Mouse (Mus musculus) cerebellum, adult 9-10 months (tissue): ENCODE results near the gene Aspdh.

Experiments
- DNase-seq: peaks from one replicate; pipeline ENCODE4 v3.0.0; 2022

Aspdh gene

DNA sequence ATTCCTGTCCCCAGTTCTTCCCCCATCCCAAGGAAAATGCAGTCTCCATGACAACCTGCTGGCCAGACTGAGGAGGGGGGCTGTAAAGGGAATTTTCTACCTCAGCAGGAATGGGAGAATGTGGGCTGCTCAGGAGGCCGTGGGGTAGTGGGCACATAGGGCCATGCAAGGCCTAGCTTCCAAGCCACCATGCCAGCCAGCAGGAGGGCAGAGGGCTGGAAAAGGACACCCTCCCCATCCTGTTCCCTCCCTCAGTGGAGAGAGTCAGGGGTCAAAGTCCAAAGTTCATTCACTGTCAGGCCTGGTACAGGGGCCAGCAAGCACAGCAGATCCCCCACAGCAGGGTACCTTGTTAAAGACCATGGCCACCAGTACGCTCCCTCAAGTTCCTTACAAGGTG is at the start of gene Aspdh:
Gene Aspdh (plus strand): TSS at position 281 of the 400 bp plus-strand sequence.
- DNase-seq = peak; percentile 75

DNA sequence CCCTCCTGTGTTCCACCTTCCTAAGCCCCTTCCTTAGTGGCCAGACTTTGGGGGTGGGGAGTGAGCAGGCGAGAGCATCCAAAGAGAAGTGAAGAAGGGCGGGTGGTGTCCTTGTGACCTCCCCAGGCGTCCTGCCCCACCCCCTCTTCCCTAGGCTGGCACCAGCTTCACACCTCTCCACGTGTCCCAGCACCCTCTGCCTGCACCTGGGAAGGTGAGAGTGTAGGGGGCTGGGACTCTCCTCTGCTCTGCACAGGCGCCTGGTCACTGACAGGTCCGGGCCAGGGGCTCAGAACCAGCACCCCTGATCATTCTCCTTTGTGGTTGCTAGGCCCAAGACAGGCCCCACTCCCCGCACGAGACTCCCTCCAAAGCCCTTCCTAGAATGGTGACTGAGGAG is 37.5 kb upstream of the Aspdh start:
- peak; percentile 64 for DNase-seq

GRCm38 (mm10) chr7:44428171-44428950 is 36.8 kb upstream of the Aspdh start:
- DNase-seq = peak; percentile 66

- no peak for DNase-seq
Observed at GRCm38 (mm10) chr7:44428968-44429521, 36.1 kb upstream of the Aspdh start, which contains the start of gene Lrrc4b. Gene Lrrc4b, plus strand, starts transcription at chr7:44429018.

GRCm38 (mm10) chr7:44429534-44430488 is 35.4 kb upstream of the Aspdh start:
- DNase-seq = peak; percentile 61

GRCm38 (mm10) chr7:44432550-44432949 is 32.6 kb upstream of the Aspdh start:
- DNase-seq = peak; percentile 25

- DNase-seq = peak; percentile 61
Observed at GRCm38 (mm10) chr7:44433371-44433770, 31.8 kb upstream of the Aspdh start.

GRCm38 (mm10) chr7:44434089-44434488 is 31.1 kb upstream of the Aspdh start:
- DNase-seq = peak; percentile 27

GRCm38 (mm10) chr7:44435796-44436195 is 29.4 kb upstream of the Aspdh start:
- peak; percentile 83 for DNase-seq

DNA sequence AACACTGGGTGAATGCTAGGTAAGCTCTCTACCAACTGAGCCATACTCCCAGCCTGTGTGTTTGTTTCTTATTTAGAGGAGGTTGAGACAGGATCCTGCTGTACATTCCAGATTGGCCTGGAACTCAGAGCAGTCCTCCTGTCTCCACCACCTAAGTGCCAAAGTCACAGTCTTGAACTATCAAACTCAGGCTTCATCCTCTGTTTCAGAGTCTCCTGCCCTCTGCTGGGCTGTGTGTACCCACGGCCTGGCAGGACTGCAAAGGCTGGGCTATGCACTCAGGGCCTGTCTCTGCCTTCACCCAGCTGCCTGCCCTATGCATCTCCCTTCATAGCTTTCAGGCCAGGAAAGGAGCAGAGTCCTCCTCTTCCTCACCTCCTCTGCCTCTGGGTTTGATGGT is 28.9 kb upstream of the Aspdh start:
- peak; percentile 70 for DNase-seq

DNA sequence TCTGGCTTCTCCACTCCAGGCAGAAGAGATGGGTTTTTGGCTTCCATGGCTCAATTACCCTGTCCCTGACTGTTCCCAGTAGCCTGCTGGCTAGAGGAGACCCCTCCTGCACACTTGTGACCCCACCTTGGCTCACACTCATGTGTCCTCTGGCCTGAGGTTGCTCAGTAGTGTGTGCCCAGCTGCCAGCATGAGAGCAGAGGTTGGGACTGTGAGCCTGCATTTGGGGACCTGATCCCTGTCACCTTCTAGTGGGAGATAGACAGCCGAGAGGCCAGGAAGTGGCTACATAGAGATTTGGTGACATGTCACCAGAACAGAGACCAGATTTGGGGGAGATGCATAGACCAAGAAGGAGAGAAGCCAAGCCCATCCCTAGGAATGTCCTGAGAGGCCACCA is 28.0 kb upstream of the Aspdh start:
- DNase-seq = peak; percentile 56

- peak; percentile 84 for DNase-seq
Observed at GRCm38 (mm10) chr7:44437933-44438332, 27.3 kb upstream of the Aspdh start.

- DNase-seq = peak; percentile 54
Observed at GRCm38 (mm10) chr7:44439696-44440095, 25.5 kb upstream of the Aspdh start.

- peak; percentile 61 for DNase-seq
Observed at GRCm38 (mm10) chr7:44440479-44440878, 24.7 kb upstream of the Aspdh start.

GRCm38 (mm10) chr7:44441180-44441579 is 24.0 kb upstream of the Aspdh start:
- peak; percentile 53 for DNase-seq

GRCm38 (mm10) chr7:44441648-44442109 is 23.5 kb upstream of the Aspdh start:
- DNase-seq = peak; percentile 85

DNA sequence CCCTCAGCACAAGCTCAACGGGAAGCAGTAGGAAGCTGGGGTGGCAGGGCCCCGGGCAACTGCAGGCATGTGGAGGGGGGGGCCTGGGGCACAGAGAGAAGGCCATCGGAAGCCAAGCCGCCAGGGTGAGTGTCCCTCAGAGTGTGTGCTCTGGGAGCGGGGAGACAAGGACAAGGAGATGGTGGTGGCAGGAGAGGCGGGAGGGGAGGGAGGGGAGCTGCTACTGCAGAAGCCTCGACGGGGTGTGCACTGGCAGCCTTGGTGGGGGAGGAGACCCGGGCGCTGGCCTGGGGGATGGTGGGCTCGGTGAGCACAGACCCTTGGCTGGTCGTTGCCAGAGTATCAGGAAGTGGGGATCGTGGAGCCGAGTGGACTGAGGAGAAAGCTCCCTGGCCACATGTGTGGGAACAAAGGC is 22.8 kb upstream of the Aspdh start:
- peak; percentile 68 for DNase-seq

- DNase-seq = peak; percentile 84
Observed at GRCm38 (mm10) chr7:44443268-44444173, 21.7 kb upstream of the Aspdh start.

- peak; percentile 62 for DNase-seq
Observed at GRCm38 (mm10) chr7:44444886-44445527, 20.2 kb upstream of the Aspdh start.

DNA sequence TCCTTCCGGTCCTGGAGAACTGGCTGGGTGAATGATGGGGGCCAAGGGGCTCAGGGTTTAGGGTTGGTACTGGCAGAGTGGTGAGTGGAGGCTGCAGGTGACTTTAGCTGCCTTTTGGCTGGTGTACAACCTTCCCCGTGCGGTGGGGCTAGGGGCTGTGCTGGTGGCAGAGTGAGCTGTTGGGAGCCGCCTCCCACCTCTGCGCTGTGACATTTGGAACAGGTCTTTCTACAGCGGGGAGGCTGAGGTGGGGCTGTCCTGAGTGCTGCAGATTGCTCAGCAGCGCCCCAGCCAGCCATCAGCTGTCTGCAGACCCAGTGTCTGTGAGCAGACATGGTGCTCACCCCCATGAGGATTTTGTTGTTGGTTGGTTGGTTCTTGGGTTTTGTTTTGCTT is 19.7 kb upstream of the Aspdh start:
- DNase-seq = no peak

DNA sequence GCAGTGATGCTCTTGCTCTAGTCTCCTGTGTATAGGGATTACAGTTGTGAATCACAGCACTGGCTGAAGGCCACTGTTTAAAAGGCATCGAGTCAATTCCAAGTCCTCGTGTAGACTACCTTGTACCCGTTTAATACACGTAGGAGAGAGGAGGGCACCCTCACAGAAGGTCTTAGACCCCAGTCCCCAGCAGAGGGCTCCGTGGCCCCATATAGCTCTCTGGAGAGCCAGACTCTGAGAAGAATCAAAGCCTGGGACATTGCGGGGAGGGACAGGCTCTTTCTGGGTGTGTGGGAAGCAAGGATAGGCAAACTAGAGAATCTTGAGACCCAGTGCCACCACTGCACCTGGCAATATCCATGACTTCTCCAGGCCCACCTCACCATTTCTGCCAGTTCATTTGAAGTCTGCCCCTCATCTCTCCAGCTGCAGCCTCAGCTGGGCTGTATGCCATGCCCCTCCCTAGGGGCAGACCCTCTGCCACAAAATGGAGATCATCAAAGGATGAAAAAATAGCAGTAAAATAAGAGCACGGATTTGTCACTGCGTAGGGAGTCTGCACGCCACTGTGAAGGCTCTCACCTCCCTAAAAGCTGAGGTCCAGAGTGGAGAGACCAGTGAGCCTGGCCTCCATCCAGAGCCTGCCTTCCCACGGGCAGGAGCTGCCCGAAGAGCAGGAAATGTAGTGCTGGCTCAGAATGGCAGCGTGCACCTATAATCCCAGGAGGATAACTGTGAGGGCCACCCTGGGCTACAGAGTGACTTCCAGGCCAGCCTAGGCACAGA is 18.9 kb upstream of the Aspdh start:
- peak; percentile 77 for DNase-seq
